Mouse (Mus musculus): ENCODE measurements around the gene Washc2. TPM values are rescaled to one million over a fixed set of nuclear protein-coding genes. Genes with fewer than 3 reads are reported as not detected.
"Not testable (repeated sequence)": the region's sequence is repeated elsewhere in the genome, so short reads cannot be mapped to it uniquely, and the experiment has no call there.

Washc2 gene
- polyA plus RNA-seq, 1 experiment = 54.8 TPM

- H3K4me3 ChIP-seq (ENCODE audit: insufficient read depth, low read depth, low read length) = no peak overlapping the region
- TF ChIP-seq CTCF (conservative IDR thresholded peaks at IDR 0.05; ENCODE audit: insufficient read depth, insufficient read length, low read depth, low read length) (peak; percentile 92), POLR2A (IDR thresholded peaks at IDR 0.05; ENCODE audit: low read depth, low read length) (no peak)
- no peaks in the 10 kb centered on the region for H3K4me1 ChIP-seq (ENCODE audit: control insufficient read depth, insufficient read depth, low read length)
- no peaks in the 10 kb centered on the region for H3K27me3 ChIP-seq (replicated peaks; ENCODE audit: control insufficient read depth, insufficient read depth, low read length)
- WGBS = 62% methylated on average over 12 of the region's 12 CpGs
- DNase-seq = peak; percentile 73
- no peak overlapping the region for H3K27ac ChIP-seq (ENCODE audit: insufficient read depth, low read depth, low read length)
- peaks cover 10% of the 10 kb centered on the region for H3K36me3 ChIP-seq (ENCODE audit: control insufficient read depth, insufficient read depth, low read length)
These were observed 21.1 kb downstream of the Washc2 start for GRCm38 (mm10) chr6:116228785-116229525.

- WGBS = 92% methylated on average over 2 of the region's 2 CpGs
- H3K27ac ChIP-seq (ENCODE audit: insufficient read depth, low read depth, low read length); H3K4me1 ChIP-seq (ENCODE audit: control insufficient read depth, insufficient read depth, low read length); H3K4me3 ChIP-seq (ENCODE audit: insufficient read depth, low read depth, low read length); H3K27me3 ChIP-seq (replicated peaks; ENCODE audit: control insufficient read depth, insufficient read depth, low read length); DNase-seq: not testable (repeated sequence)
- peaks cover 11% of the 10 kb centered on the region for H3K36me3 ChIP-seq (ENCODE audit: control insufficient read depth, insufficient read depth, low read length)
These were observed 27.0 kb downstream of the Washc2 start for GRCm38 (mm10) chr6:116234821-116235220.

GRCm38 (mm10) chr6:116235336-116235735 lies 27.5 kb downstream of the Washc2 start:
- Histone ChIP-seq H3K27me3 (replicated peaks; ENCODE audit: control insufficient read depth, insufficient read depth, low read length) (no peaks in the 10 kb centered on the region), H3K36me3 (ENCODE audit: control insufficient read depth, insufficient read depth, low read length) (peaks cover 10% of the 10 kb centered on the region), H3K27ac (ENCODE audit: insufficient read depth, low read depth, low read length) (no peak overlapping the region), H3K4me1 (ENCODE audit: control insufficient read depth, insufficient read depth, low read length) (no peaks in the 10 kb centered on the region), H3K4me3 (ENCODE audit: insufficient read depth, low read depth, low read length) (no peak overlapping the region)
- TF ChIP-seq CTCF (conservative IDR thresholded peaks at IDR 0.05; ENCODE audit: insufficient read depth, insufficient read length, low read depth, low read length) (no peak), POLR2A (IDR thresholded peaks at IDR 0.05; ENCODE audit: low read depth, low read length) (no peak)
- WGBS = 83% methylated on average over 5 of the region's 5 CpGs
- no peak for DNase-seq

GRCm38 (mm10) chr6:116238083-116238482 lies 30.2 kb downstream of the Washc2 start:
- peaks cover 9% of the 10 kb centered on the region for H3K36me3 ChIP-seq (ENCODE audit: control insufficient read depth, insufficient read depth, low read length)
- WGBS = 91% methylated on average over 5 of the region's 5 CpGs
- H3K4me3 ChIP-seq (ENCODE audit: insufficient read depth, low read depth, low read length) = no peak overlapping the region
- no peaks in the 10 kb centered on the region for H3K4me1 ChIP-seq (ENCODE audit: control insufficient read depth, insufficient read depth, low read length)
- DNase-seq = no peak
- H3K27me3 ChIP-seq (replicated peaks; ENCODE audit: control insufficient read depth, insufficient read depth, low read length) = no peaks in the 10 kb centered on the region
- H3K27ac ChIP-seq (ENCODE audit: insufficient read depth, low read depth, low read length) = no peak overlapping the region
- TF ChIP-seq CTCF (conservative IDR thresholded peaks at IDR 0.05; ENCODE audit: insufficient read depth, insufficient read length, low read depth, low read length) (no peak), POLR2A (IDR thresholded peaks at IDR 0.05; ENCODE audit: low read depth, low read length) (no peak)

GRCm38 (mm10) chr6:116240371-116240770 lies 32.5 kb downstream of the Washc2 start:
- no peaks in the 10 kb centered on the region for H3K4me1 ChIP-seq (ENCODE audit: control insufficient read depth, insufficient read depth, low read length)
- H3K27me3 ChIP-seq (replicated peaks; ENCODE audit: control insufficient read depth, insufficient read depth, low read length) = no peaks in the 10 kb centered on the region
- H3K4me3 ChIP-seq (ENCODE audit: insufficient read depth, low read depth, low read length) = no peak overlapping the region
- no peak overlapping the region for H3K27ac ChIP-seq (ENCODE audit: insufficient read depth, low read depth, low read length)
- WGBS = 64% methylated on average over 2 of the region's 2 CpGs
- no peak for DNase-seq
- peaks cover 12% of the 10 kb centered on the region for H3K36me3 ChIP-seq (ENCODE audit: control insufficient read depth, insufficient read depth, low read length)
- TF ChIP-seq CTCF (conservative IDR thresholded peaks at IDR 0.05; ENCODE audit: insufficient read depth, insufficient read length, low read depth, low read length) (no peak), POLR2A (IDR thresholded peaks at IDR 0.05; ENCODE audit: low read depth, low read length) (no peak)

- Histone ChIP-seq H3K27ac (ENCODE audit: insufficient read depth, low read depth, low read length) (no peak overlapping the region), H3K36me3 (ENCODE audit: control insufficient read depth, insufficient read depth, low read length) (no peaks in the 10 kb centered on the region; the same call in 1 of the 2 replicates), H3K4me1 (ENCODE audit: control insufficient read depth, insufficient read depth, low read length) (no peaks in the 10 kb centered on the region), H3K27me3 (replicated peaks; ENCODE audit: control insufficient read depth, insufficient read depth, low read length) (no peaks in the 10 kb centered on the region), H3K4me3 (ENCODE audit: insufficient read depth, low read depth, low read length) (no peak overlapping the region)
- no peak for DNase-seq
- 93% methylated on average over 4 of the region's 4 CpGs for WGBS
- no peak for TF ChIP-seq POLR2A (IDR thresholded peaks at IDR 0.05; ENCODE audit: low read depth, low read length)
- TF ChIP-seq CTCF (conservative IDR thresholded peaks at IDR 0.05; ENCODE audit: insufficient read depth, insufficient read length, low read depth, low read length) = no peak
These were observed 51.8 kb downstream of the Washc2 start for GRCm38 (mm10) chr6:116259649-116260048.

GRCm38 (mm10) chr6:116260481-116260880 lies 52.6 kb downstream of the Washc2 start:
- no peak for DNase-seq
- WGBS = 92% methylated on average over 5 of the region's 5 CpGs
- Histone ChIP-seq H3K4me1 (ENCODE audit: control insufficient read depth, insufficient read depth, low read length) (no peaks in the 10 kb centered on the region), H3K27ac (ENCODE audit: insufficient read depth, low read depth, low read length) (no peak overlapping the region), H3K4me3 (ENCODE audit: insufficient read depth, low read depth, low read length) (no peak overlapping the region), H3K27me3 (replicated peaks; ENCODE audit: control insufficient read depth, insufficient read depth, low read length) (no peaks in the 10 kb centered on the region), H3K36me3 (ENCODE audit: control insufficient read depth, insufficient read depth, low read length) (no peaks in the 10 kb centered on the region; the same call in 1 of the 2 replicates)
- TF ChIP-seq POLR2A (IDR thresholded peaks at IDR 0.05; ENCODE audit: low read depth, low read length) (no peak), CTCF (conservative IDR thresholded peaks at IDR 0.05; ENCODE audit: insufficient read depth, insufficient read length, low read depth, low read length) (no peak)

Data from kidney, adult 2 months (tissue).